Mouse (Mus musculus): ENCODE measurements at regions not wholly inside any gene's neighbourhood (a gene's known extent, or its start where the extent isn't known, plus 50 kb on each side); places are given as distances from the start of the nearest gene placed in this dataset.

DNA sequence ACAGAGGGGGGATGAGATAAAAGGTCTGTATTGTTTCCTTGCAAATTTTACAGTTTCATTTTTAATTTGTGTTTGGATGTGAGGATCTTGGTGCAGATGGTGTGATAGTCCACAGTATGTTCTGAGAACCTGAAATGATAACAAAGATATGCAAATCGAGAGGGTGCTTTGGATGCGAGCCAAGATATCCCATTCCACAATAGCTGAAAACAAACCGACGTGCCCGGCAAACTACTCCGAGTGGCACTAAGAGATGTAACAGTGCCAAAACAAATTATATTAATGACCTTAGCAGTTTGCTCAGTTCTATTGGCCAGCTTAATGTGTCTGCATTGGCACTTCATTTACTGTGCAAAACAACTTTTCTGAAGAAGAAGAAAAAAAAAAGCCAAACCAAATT, 622.5 kb downstream of the Tmem182 start:
- 81% methylated on average over 6 of the region's 6 CpGs for WGBS

DNA sequence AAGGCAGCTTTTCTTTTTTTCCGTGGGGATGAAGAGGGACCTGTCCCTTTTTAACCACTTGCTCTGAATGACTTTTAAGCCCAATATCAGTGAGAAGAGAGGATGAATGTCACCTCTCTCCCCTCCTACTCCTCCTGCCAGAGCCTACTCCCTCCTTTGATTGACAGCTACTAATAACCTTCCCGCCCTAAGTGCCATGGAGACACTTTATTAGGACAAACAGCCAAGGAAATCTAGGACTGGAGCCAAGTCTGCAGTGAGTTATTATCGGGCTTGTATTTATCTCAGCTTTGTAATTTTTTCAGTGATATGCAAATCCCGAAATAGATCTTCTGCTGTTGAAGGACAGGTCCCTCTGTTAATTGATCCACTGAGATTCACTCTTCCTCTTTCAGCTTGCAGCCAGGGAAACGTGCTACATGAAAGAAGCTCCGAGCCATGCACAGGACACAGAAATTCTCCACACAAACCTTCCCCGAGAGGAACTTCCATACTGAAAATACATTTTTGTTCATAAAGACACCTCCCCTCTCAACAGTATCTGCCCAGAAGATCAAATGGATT, 625.8 kb downstream of the Tmem182 start:
- no peaks in the 10 kb centered on the region for H3K9me3 ChIP-seq
- no peaks in the 10 kb centered on the region for H3K4me1 ChIP-seq (replicated peaks)
- H3K9ac ChIP-seq (replicated peaks) = no peak overlapping the region
- ATAC-seq (ENCODE audit: insufficient number of reproducible peaks, insufficient read depth, low FRiP score, low TSS enrichment, low read depth) = no peak
- 67% methylated on average over 7 of the region's 7 CpGs for WGBS
- no peak overlapping the region for H3K27ac ChIP-seq
- H3K4me2 ChIP-seq = no peak overlapping the region
- H3K27me3 ChIP-seq = no peaks in the 10 kb centered on the region
- no peaks in the 10 kb centered on the region for H3K36me3 ChIP-seq
- H3K4me3 ChIP-seq (replicated peaks) = no peak overlapping the region

More for the DNA sequence above, 622.5 kb downstream of the Tmem182 start:
- H3K4me1 ChIP-seq (replicated peaks) = no peaks in the 10 kb centered on the region
- H3K4me3 ChIP-seq (replicated peaks) = no peak overlapping the region
- H3K27ac ChIP-seq = no peak overlapping the region
- ATAC-seq (ENCODE audit: insufficient number of reproducible peaks, insufficient read depth, low FRiP score, low TSS enrichment, low read depth) = no peak
- H3K9ac ChIP-seq (replicated peaks) = no peak overlapping the region
- no peaks in the 10 kb centered on the region for H3K36me3 ChIP-seq
- H3K4me2 ChIP-seq = no peak overlapping the region
- no peaks in the 10 kb centered on the region for H3K9me3 ChIP-seq
- no peaks in the 10 kb centered on the region for H3K27me3 ChIP-seq

DNA sequence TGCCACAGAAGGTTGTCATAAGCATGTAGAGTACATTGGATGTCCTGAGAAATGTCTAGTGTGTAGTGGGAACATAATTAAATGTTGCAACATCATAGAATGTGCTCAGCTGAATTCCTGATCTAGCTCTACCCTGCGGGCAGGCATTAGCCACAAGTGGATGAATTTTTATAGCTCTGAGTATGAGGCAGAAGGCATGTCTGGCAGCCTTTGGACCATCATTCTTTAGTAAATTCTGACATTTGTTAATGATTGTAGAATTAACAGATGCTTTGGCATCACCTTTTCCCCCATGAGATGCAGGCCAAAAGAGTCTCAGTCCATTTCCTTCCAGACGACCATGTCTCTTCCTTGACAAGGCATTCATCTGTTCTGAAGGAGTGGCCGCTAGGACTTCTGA, 630.0 kb downstream of the Tmem182 start:
- Histone ChIP-seq H3K4me1 (replicated peaks) (no peaks in the 10 kb centered on the region), H3K9ac (replicated peaks) (no peak overlapping the region), H3K36me3 (no peaks in the 10 kb centered on the region), H3K27me3 (no peaks in the 10 kb centered on the region), H3K4me3 (replicated peaks) (no peak overlapping the region), H3K4me2 (no peak overlapping the region), H3K27ac (no peak overlapping the region), H3K9me3 (no peaks in the 10 kb centered on the region)
- 84% methylated on average over 3 of the region's 3 CpGs for WGBS
- no peak for ATAC-seq (ENCODE audit: insufficient number of reproducible peaks, insufficient read depth, low FRiP score, low TSS enrichment, low read depth)

DNA sequence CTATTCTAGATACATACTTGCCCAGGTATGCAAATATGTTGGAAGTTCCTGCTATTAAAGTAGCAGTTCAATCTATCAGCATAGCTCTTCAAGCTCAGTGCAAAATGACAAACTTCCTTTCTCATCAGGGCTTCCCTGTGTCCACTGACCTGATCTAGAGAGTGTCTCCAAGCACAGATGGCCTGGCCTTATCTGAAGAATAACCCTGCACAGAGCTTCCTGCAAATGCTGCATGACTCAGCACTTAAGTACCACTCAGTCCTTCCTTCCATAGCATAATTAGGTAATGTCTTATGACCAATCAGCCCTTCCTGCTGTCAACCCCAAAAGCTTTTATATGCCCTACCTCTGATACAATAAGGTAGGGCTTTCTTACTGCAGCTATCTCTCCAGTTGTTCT, 644.6 kb downstream of the Tmem182 start:
- Histone ChIP-seq H3K4me2 (no peak overlapping the region), H3K27me3 (no peaks in the 10 kb centered on the region), H3K4me1 (replicated peaks) (no peaks in the 10 kb centered on the region), H3K9me3 (no peaks in the 10 kb centered on the region), H3K4me3 (replicated peaks) (no peak overlapping the region), H3K9ac (replicated peaks) (no peak overlapping the region), H3K27ac (no peak overlapping the region), H3K36me3 (no peaks in the 10 kb centered on the region)
- no peak for ATAC-seq (ENCODE audit: insufficient number of reproducible peaks, insufficient read depth, low FRiP score, low TSS enrichment, low read depth)

Measured in limb, embryonic 12.5 days (tissue).